Mouse (Mus musculus) embryonic fibroblast, embryonic 13.5 days (primary cell): ENCODE measurements at regions not wholly inside any gene's neighbourhood (a gene's known extent, or its start where the extent isn't known, plus 50 kb on each side); places are given as distances from the start of the nearest gene placed in this dataset.

Source experiments
- H3K27ac ChIP-seq: 2 replicates; pipeline ENCODE4 v1.5.1; 2012; ENCODE audit warnings: low read length, control low read depth, inconsistent platforms; ENCODE audit not compliant: insufficient read depth
- H3K4me1 ChIP-seq: 2 replicates; pipeline ENCODE4 v1.6.1; 2011; ENCODE audit warnings: low read length; ENCODE audit not compliant: control insufficient read depth, insufficient read depth
- H3K4me3 ChIP-seq: 2 replicates; pipeline ENCODE4 v1.5.1; 2011; ENCODE audit warnings: mild to moderate bottlenecking, control low read depth, low read length; ENCODE audit not compliant: insufficient read depth
- CTCF ChIP-seq: IDR thresholded peaks from 2 replicates; pipeline ENCODE4 v1.5.1; 2011; ENCODE audit warnings: mild to moderate bottlenecking, control low read depth, low read length, moderate library complexity, borderline replicate concordance; ENCODE audit not compliant: insufficient read depth
- POLR2A ChIP-seq: IDR thresholded peaks from 2 replicates; pipeline ENCODE4 v1.6.1; 2011; ENCODE audit warnings: low read depth, mild to moderate bottlenecking, control low read depth, low read length, moderate library complexity

DNA sequence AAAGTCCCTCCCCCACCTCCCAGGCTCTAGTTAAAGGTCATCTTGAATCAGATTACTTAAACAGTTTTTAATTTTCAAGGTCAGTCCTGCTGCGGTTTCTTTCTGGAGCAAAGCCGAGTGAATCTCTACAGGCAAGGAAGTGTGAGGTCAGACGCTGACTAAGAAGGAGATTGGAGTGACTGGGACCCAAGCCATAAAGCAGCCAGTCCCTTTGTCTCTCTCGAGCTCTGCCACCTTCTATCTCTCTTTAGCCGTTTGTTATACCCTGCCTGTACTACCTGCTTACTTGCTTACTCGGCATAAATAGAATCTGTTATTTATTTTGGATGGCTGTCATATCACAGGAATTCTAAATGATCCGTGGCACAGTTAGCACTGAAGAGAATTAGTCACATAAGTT, 117.5 kb upstream of the Nav3 start:
- TF ChIP-seq CTCF, result no peak
- no peak for TF ChIP-seq POLR2A
- H3K4me3 ChIP-seq, result no peak overlapping the region
- no peak overlapping the region for H3K27ac ChIP-seq
- H3K4me1 ChIP-seq, result no peaks in the 10 kb centered on the region

- no peak overlapping the region for H3K27ac ChIP-seq
- TF ChIP-seq POLR2A, result no peak
- TF ChIP-seq CTCF, result no peak
- no peaks in the 10 kb centered on the region for H3K4me1 ChIP-seq
- no peak overlapping the region for H3K4me3 ChIP-seq
Measured at GRCm38 (mm10) chr10:110586029-110586428, 130.0 kb upstream of the Nav3 start.

GRCm38 (mm10) chr10:110586507-110586906, 130.5 kb upstream of the Nav3 start:
- no peak overlapping the region for H3K4me3 ChIP-seq
- H3K4me1 ChIP-seq, result no peaks in the 10 kb centered on the region
- H3K27ac ChIP-seq, result no peak overlapping the region
- TF ChIP-seq POLR2A (no peak), CTCF (no peak)

DNA sequence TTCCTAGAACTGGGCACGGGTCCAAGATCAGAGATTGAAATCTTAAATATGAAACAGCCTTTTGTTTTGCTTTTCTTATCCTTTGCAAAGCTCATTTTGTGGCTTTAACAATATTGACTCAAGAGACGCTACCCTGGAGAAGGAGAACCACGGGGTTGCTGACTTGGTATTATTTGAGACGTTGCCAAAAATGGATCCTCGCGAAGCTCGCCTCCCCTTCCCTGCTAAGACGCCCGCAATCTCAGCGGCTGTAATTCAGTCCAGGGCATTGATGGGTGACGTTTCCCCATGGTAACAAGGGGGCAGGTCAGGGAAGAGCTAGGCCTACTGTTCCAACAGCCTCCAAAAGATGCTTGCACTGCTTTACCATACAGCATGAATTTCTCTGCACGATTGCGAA, 131.5 kb upstream of the Nav3 start:
- no peak for TF ChIP-seq CTCF
- TF ChIP-seq POLR2A, result no peak
- no peak overlapping the region for H3K27ac ChIP-seq
- H3K4me3 ChIP-seq, result no peak overlapping the region
- H3K4me1 ChIP-seq, result no peaks in the 10 kb centered on the region; the same call in 1 of the 2 replicates

- TF ChIP-seq CTCF (no peak), POLR2A (no peak)
- H3K27ac ChIP-seq, result no peak overlapping the region
- no peaks in the 10 kb centered on the region for H3K4me1 ChIP-seq
- H3K4me3 ChIP-seq, result no peak overlapping the region
Measured at GRCm38 (mm10) chr10:110600352-110600853, 144.4 kb upstream of the Nav3 start.

- Histone ChIP-seq H3K27ac (no peak overlapping the region), H3K4me1 (no peaks in the 10 kb centered on the region), H3K4me3 (no peak overlapping the region)
- TF ChIP-seq POLR2A, result no peak
- TF ChIP-seq CTCF, result no peak
Measured at GRCm38 (mm10) chr10:110610336-110610735, 134.9 kb upstream of the E2f7 start.

GRCm38 (mm10) chr10:110617004-110617403, 128.2 kb upstream of the E2f7 start:
- Histone ChIP-seq H3K27ac (no peak overlapping the region), H3K4me1 (no peaks in the 10 kb centered on the region), H3K4me3 (no peak overlapping the region)
- TF ChIP-seq CTCF, result no peak

GRCm38 (mm10) chr10:110619193-110619592, 126.0 kb upstream of the E2f7 start:
- no peak overlapping the region for H3K27ac ChIP-seq
- H3K4me3 ChIP-seq, result no peak overlapping the region
- TF ChIP-seq CTCF (no peak), POLR2A (no peak)
- no peaks in the 10 kb centered on the region for H3K4me1 ChIP-seq

DNA sequence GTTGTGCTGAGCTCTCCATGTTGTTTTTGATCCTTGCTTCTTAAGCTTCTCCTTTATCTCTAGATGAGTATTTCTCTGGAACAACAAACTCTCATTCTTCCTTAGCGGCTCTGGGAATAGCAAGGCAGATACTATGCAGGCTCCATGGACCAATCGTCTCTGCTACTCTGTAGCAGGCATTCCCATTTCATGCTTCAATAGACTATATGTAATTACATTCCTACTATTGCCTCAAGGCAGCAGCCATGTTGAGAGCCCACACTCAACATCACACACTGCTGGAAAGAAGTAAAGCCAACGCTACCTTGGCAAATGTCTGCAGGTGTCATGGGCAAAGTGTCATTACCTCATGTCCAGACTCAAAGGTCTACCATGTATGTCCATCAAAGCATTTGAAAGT, 119.6 kb upstream of the E2f7 start:
- TF ChIP-seq CTCF (no peak), POLR2A (no peak)
- H3K4me1 ChIP-seq, result no peaks in the 10 kb centered on the region
- H3K27ac ChIP-seq, result no peak overlapping the region
- no peak overlapping the region for H3K4me3 ChIP-seq

GRCm38 (mm10) chr10:110640406-110640805, 104.8 kb upstream of the E2f7 start:
- Histone ChIP-seq H3K4me3 (no peak overlapping the region), H3K27ac (no peak overlapping the region), H3K4me1 (no peaks in the 10 kb centered on the region; the same call in 1 of the 2 replicates)
- TF ChIP-seq CTCF, result no peak
- no peak for TF ChIP-seq POLR2A

GRCm38 (mm10) chr10:110642065-110642690, 103.1 kb upstream of the E2f7 start:
- TF ChIP-seq POLR2A, result no peak
- TF ChIP-seq CTCF, result no peak

More at GRCm38 (mm10) chr10:110642065-110642690, 103.1 kb upstream of the E2f7 start:
- Histone ChIP-seq H3K27ac (no peak overlapping the region), H3K4me1 (no peaks in the 10 kb centered on the region; the same call in 1 of the 2 replicates), H3K4me3 (no peak overlapping the region)
